ENCODE assay signal across 21 mouse cellular contexts in genomic region chr11:67597388-67597787, GRCm38 (mm10).
A peak's percentile ranks its signal among the peaks of the same experiment; 100 is the strongest.
DNase-seq lines count a peak whose midpoint lies in the region; ATAC-seq and TF ChIP-seq lines count a peak whose summit lies in the region.
"Had no signal": no experiment of that assay in that cellular context is flagged by ENCODE, and none has a peak within 500 bp of the region (broad histone marks: within the 10 kb centered on the region; RNA-seq: fewer than 3 reads in every experiment).

No protein-coding gene starts in this region.

- no peaks in the 10 kb centered on the region for H3K36me3 ChIP-seq in midbrain, postnatal 0 days (ENCODE audit: insufficient read depth, low read length)
- no peaks in the 10 kb centered on the region for H3K36me3 ChIP-seq in midbrain, embryonic 15.5 days (replicated peaks)
- H3K36me3 ChIP-seq: hindbrain, embryonic 10.5 days; liver, embryonic 15.5 days; neural tube, embryonic 13.5 days had no signal

- H3K4me3 ChIP-seq in midbrain, postnatal 0 days (ENCODE audit: low read depth, low read length), result peak overlapping the region; percentile 24
- H3K4me3 ChIP-seq in midbrain, embryonic 15.5 days, result no peak overlapping the region
- H3K4me3 ChIP-seq: erythroblast, embryonic 14.5 days; gastrocnemius, adult 2 months; hindbrain, embryonic 10.5 days; liver, embryonic 15.5 days; neural tube, embryonic 13.5 days had no signal

- no peaks in the 10 kb centered on the region for H3K9me3 ChIP-seq in midbrain, postnatal 0 days (ENCODE audit: low read length)
- no peaks in the 10 kb centered on the region for H3K9me3 ChIP-seq in midbrain, embryonic 15.5 days
- H3K9me3 ChIP-seq: hindbrain, embryonic 10.5 days; liver, embryonic 15.5 days; neural tube, embryonic 13.5 days had no signal

- no peak for TF ChIP-seq CTCF in midbrain, postnatal 0 days (IDR thresholded peaks at IDR 0.05)

- no peak overlapping the region; the same call in 1 of the 2 replicates for H3K27ac ChIP-seq in midbrain, postnatal 0 days (ENCODE audit: low read depth, low read length)
- H3K27ac ChIP-seq in midbrain, embryonic 15.5 days, result no peak overlapping the region
- H3K27ac ChIP-seq: gastrocnemius, adult 2 months; hindbrain, embryonic 10.5 days; liver, embryonic 15.5 days; neural tube, embryonic 13.5 days; stomach, postnatal 0 days had no signal

- peaks cover 13% of the 10 kb centered on the region; the same call in 1 of the 2 replicates for H3K4me1 ChIP-seq in midbrain, postnatal 0 days (ENCODE audit: insufficient read depth, low read length)
- H3K4me1 ChIP-seq in midbrain, embryonic 15.5 days, result peaks cover 18% of the 10 kb centered on the region
- H3K4me1 ChIP-seq: liver, embryonic 15.5 days had no signal

- DNase-seq in layer of hippocampus, adult 18-20 months (ENCODE audit: low spot score in 2 of 2), result peak; percentile 66 to 80
- no peak for DNase-seq in layer of hippocampus, postnatal 10 days (ENCODE audit: low spot score in 2 of 2)
- DNase-seq in midbrain, postnatal 0 days (ENCODE audit: low spot score), result no peak
- peak; percentile 70 to 83 for DNase-seq in frontal cortex, postnatal 36 days (ENCODE audit: low spot score in 2 of 2)
- DNase-seq in telencephalon, adult 2 months (ENCODE audit: low read depth, low spot score), result peak; percentile 86
- DNase-seq in spleen, adult 18-20 months, result no peak
- DNase-seq in spleen, postnatal 4 days (ENCODE audit: low spot score in 2 of 2), result no peak
- DNase-seq: adrenal gland, postnatal 25 days; cerebellum, adult 9-11 months; gastrocnemius, adult 2 months; heart, adult 18-20 months; kidney, adult 18-20 months; kidney, postnatal 10 days; thymus, postnatal 25 days had no signal

- H3K27me3 ChIP-seq in midbrain, postnatal 0 days (ENCODE audit: insufficient read depth, low read length), result no peaks in the 10 kb centered on the region
- no peaks in the 10 kb centered on the region for H3K27me3 ChIP-seq in midbrain, embryonic 15.5 days (replicated peaks)
- H3K27me3 ChIP-seq: liver, embryonic 15.5 days; neural tube, embryonic 13.5 days had no signal

- no peak for ATAC-seq in midbrain, postnatal 0 days (ENCODE audit: low FRiP score)
- no peak for ATAC-seq in midbrain, embryonic 15.5 days (replicated peaks)
- ATAC-seq: lung, postnatal 0 days had no signal

- 82% methylated on average over 7 of the region's 7 CpGs for whole genome bisulfite sequencing in midbrain, postnatal 0 days
- WGBS in midbrain, embryonic 15.5 days, result 92% methylated on average over 7 of the region's 7 CpGs

- peak overlapping the region; percentile 26 for H3K4me2 ChIP-seq in midbrain, postnatal 0 days (ENCODE audit: low read depth, low read length, poor library complexity, severe bottlenecking)
- H3K4me2 ChIP-seq in midbrain, embryonic 15.5 days, result no peak overlapping the region
- H3K4me2 ChIP-seq: liver, embryonic 15.5 days; neural tube, embryonic 13.5 days had no signal

- H3K9ac ChIP-seq in midbrain, postnatal 0 days (replicated peaks; ENCODE audit: low read length, poor library complexity, severe bottlenecking), result no peak overlapping the region
- no peak overlapping the region for H3K9ac ChIP-seq in midbrain, embryonic 15.5 days
- H3K9ac ChIP-seq: liver, embryonic 15.5 days; neural tube, embryonic 13.5 days had no signal

Comparison
In these comparisons a context has a peak if more than half of its experiments do, and no peak if none do; other contexts are left out.
1. DNase-seq: peak in layer of hippocampus, adult 18-20 months (2 of 2), frontal cortex, postnatal 36 days (2 of 2) and telencephalon, adult 2 months (single experiment); none in layer of hippocampus, postnatal 10 days (0 of 2), midbrain, postnatal 0 days (single experiment), spleen, adult 18-20 months (0 of 2) and spleen, postnatal 4 days (0 of 2).